Mouse (Mus musculus) spleen, postnatal 36 days (tissue): ENCODE measurements around the gene Tmem211.

Experiments used
- DNase-seq, 2 experiments: peaks; one replicate each; pipeline ENCODE4 v3.0.0; 2022; ENCODE audit warnings: low spot score in 2 of 2, mixed read lengths in 1 of 2

The Tmem211 gene

DNA sequence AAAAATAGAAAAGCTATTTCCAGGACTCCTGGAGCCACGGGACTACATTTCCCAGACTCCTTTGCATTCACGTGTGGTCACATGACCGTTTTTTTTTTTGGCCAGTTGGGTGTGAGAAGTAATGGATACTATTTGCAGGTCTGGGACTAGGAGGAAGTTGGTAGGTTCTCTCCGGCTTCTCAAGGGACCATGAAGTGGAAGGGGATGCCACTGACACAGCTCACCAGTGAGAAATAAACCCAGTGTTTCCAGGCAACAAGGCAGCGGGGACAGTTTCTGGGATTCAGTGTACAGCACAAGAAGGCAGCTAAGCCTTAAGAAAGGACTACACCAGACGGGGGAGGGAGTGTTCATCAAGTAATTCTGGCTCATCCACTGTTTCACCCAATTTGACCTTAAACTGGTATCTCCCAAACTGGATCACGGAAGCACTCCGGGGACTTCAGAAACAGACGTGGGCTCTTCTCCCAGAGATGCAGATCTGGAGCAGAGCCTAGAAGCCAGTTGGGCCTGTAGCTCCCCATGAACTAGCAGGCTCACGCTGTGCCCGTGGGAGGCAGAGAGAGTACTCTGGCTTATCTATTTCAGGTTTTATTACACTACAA is 44.6 kb downstream of the Tmem211 start:
- no peak for DNase-seq

DNA sequence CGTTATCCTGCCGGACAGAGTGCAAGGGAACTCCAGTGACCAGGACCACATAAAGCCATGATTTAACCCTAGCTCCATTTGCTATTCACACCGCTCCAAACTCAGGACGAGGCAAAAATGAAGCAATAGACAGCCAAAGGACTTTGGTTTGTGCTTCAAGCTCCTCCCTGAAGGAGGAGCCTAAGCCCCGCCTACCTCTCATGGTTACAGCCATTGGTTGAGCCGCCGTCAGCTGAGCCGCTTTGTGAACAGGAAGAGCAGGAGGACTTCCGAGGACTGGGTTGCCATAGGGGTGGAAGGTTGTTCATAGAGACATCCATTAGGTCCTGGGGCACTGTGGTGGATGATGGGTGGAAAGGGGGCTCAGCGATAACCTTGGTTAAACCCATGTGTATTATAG is 49.1 kb downstream of the Tmem211 start:
- DNase-seq, result no peak

- no peak for DNase-seq
Observed at GRCm38 (mm10) chr5:113280138-113280856, 53.6 kb downstream of the Tmem211 start.

- no peak for DNase-seq
Observed at GRCm38 (mm10) chr5:113281557-113281956, 54.8 kb downstream of the Tmem211 start.

- DNase-seq, result peak; percentile 8 to 26
Observed at GRCm38 (mm10) chr5:113283726-113284125, 57.0 kb downstream of the Tmem211 start.

DNA sequence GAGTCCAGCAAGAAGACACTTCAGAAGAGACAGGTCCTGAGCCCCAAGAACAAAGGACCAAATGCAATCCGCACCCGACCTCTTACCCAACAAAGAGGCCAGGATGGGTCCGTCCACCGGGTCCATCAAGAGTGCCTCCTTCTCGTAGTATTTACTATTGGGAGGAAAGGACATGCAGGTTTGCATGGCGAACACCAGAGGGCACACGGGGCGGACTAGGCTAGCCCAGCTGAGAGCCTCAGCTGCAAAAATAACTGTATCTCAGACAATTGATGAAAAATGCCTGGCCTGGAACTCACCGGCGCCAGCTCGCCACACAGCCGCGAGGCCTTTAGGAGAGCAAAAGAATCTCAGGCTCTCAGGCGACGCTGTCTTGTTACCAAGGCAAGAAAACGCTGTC is 58.8 kb downstream of the Tmem211 start:
- no peak for DNase-seq

DNA sequence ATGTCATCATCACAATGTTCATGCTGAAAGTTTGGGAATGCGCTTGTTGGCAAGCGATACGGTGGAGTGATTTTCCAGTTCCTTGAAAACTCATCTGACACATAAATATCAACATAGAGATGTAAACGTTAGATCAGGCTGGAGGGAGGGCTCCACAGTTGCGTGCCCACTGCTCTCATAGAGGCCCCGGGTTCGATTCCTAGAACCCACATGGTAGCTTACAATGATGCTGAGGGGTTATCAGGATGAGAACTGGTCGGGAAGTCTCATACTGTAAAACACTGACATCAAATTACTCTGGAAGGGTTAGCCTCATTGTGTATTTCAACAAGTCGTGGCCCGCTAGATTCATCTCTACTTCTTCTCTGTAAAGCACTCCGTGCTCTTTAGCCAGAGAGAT is 59.3 kb downstream of the Tmem211 start:
- DNase-seq, result no peak

- peak in 1 of 2 experiments; percentile 12 for DNase-seq
Observed at GRCm38 (mm10) chr5:113286591-113287520, 60.1 kb downstream of the Tmem211 start.

DNA sequence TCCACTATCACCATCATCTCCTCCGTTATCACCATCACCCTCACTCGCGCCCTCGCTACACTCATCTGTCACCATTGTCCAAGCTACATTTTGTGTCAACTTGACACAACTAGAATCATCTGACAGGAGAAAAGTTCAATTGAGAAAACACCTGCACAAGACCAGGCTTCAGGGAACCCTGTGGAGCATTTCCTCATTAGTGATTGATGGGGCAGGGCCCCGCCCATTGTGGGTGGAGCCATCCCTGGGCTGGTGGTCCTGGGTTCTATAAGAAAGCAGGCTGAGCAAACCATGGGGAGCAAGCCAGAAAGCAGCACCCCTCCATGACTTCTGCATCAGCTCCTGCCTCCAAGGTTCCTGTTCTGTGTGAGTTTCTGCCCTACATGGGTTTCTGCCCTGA is 61.1 kb downstream of the Tmem211 start:
- no peak for DNase-seq

GRCm38 (mm10) chr5:113288490-113288889 is 61.8 kb downstream of the Tmem211 start:
- no peak for DNase-seq
